Mouse (Mus musculus): ENCODE measurements around the gene Abcc4. TPM values are rescaled to one million over a fixed set of nuclear protein-coding genes. Genes with fewer than 3 reads are reported as not detected.

The Abcc4 gene
- total RNA-seq, 1 experiment, result 36.5 TPM

DNA sequence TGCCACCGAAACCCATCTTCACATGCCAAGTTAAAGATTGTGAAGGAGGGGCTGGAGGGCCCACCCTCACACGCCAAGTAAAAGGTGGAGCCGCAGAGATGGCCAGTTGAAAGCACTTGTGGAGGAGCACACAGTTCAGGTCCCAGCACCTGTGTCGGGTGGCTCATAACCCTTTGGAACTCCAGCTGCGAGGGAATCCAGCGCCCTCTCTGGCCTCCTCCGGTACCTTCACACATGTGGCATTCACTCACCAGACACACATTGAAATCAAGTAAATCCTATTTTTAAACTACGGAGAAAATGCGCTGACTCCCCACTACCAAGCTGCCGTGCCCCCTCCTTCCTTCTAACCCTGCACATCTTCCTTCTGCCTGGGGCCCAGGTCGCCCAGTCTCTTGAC, 95.2 kb downstream of the Abcc4 start:
- Histone ChIP-seq H3K4me1 (ENCODE audit: control insufficient read depth in 2 of 2, insufficient read depth in 2 of 2, low read length in 2 of 2, poor library complexity in 1 of 2) (peaks cover 0 to 2% of the 10 kb centered on the region in 2 experiments; a peak in 1 of 4 replicates), H3K9me3 (ENCODE audit: control insufficient read depth, insufficient read depth, low read depth, low read length) (no peaks in the 10 kb centered on the region), H3K4me3 (ENCODE audit: insufficient read depth in 1 of 2, low read depth in 1 of 2, low read length in 2 of 2, poor library complexity in 1 of 2, severe bottlenecking in 1 of 2) (no peak overlapping the region), H3K27ac (ENCODE audit: insufficient read depth, low read depth, low read length, poor library complexity, severe bottlenecking) (no peak overlapping the region), H3K36me3 (ENCODE audit: control insufficient read depth, insufficient read depth, low read length, poor library complexity, severe bottlenecking) (peaks cover 50% of the 10 kb centered on the region), H3K9ac (ENCODE audit: insufficient read depth, low read depth, low read length, poor library complexity, severe bottlenecking) (no peak overlapping the region)
- in situ Hi-C loops (cut with MboI; ENCODE audit: low sequenced_read_pairs in 2 of 2, unreplicated experiment in 2 of 2), result no loop called here
- TF ChIP-seq MAFK (IDR thresholded peaks at IDR 0.05; ENCODE audit: insufficient read depth, low read depth, low read length) (no peak), CHD2 (IDR thresholded peaks at IDR 0.05; ENCODE audit: low read depth, low read length) (no peak), HCFC1 (IDR thresholded peaks at IDR 0.05; ENCODE audit: borderline replicate concordance, insufficient read depth, low read length) (no peak), ZC3H11A (IDR thresholded peaks at IDR 0.05; ENCODE audit: borderline replicate concordance, low read depth, low read length) (no peak), ZNF384 (IDR thresholded peaks at IDR 0.05; ENCODE audit: low read depth, low read length) (no peak)
- no peak for DNase-seq (ENCODE audit: low read depth, low spot score)

DNA sequence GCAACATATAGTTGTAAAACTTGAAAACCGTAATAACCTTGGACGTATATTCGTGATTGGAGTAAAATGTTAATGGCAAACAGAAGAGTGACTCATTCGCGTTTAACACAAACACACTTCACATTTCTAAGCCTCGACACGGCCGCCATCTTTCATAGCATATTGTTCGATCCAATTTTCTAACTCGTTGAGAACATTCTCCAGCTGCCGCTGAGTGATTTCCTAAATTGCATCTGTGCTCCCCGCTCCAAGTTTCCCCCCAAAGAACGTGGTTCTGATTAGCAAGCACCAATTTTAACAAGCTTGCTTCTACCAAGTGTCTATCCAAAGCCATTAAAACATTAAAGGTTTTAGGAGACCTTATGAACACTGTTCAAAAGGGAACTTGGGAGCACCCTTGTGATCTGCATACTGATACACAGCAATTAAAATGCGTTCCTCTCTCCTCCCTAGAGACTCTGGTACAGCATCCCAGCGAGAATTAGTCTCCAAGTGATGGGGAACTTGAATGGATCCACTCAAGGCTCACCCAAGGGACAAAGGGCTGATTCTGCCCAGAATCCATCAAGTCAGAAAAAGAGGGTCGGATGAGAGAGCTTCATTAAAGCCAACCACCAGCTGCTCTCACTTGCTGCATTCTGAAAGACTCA, 97.1 kb downstream of the Abcc4 start:
- no peak for DNase-seq (ENCODE audit: low read depth, low spot score)
- Histone ChIP-seq H3K36me3 (ENCODE audit: control insufficient read depth, insufficient read depth, low read length, poor library complexity, severe bottlenecking) (peaks cover 55% of the 10 kb centered on the region), H3K9ac (ENCODE audit: insufficient read depth, low read depth, low read length, poor library complexity, severe bottlenecking) (no peak overlapping the region), H3K9me3 (ENCODE audit: control insufficient read depth, insufficient read depth, low read depth, low read length) (no peaks in the 10 kb centered on the region), H3K4me1 (ENCODE audit: control insufficient read depth in 2 of 2, insufficient read depth in 2 of 2, low read length in 2 of 2, poor library complexity in 1 of 2) (peaks cover 0 to 2% of the 10 kb centered on the region in 2 experiments; a peak in 1 of 4 replicates), H3K4me3 (ENCODE audit: insufficient read depth in 1 of 2, low read depth in 1 of 2, low read length in 2 of 2, poor library complexity in 1 of 2, severe bottlenecking in 1 of 2) (no peak overlapping the region), H3K27ac (ENCODE audit: insufficient read depth, low read depth, low read length, poor library complexity, severe bottlenecking) (no peak overlapping the region)
- TF ChIP-seq ZNF384 (IDR thresholded peaks at IDR 0.05; ENCODE audit: low read depth, low read length), result no peak
- TF ChIP-seq CHD2 (IDR thresholded peaks at IDR 0.05; ENCODE audit: low read depth, low read length), result no peak
- TF ChIP-seq HCFC1 (IDR thresholded peaks at IDR 0.05; ENCODE audit: borderline replicate concordance, insufficient read depth, low read length), result no peak
- no peak for TF ChIP-seq MAFK (IDR thresholded peaks at IDR 0.05; ENCODE audit: insufficient read depth, low read depth, low read length)
- TF ChIP-seq ZC3H11A (IDR thresholded peaks at IDR 0.05; ENCODE audit: borderline replicate concordance, low read depth, low read length), result no peak
- in situ Hi-C loops (cut with MboI; ENCODE audit: low sequenced_read_pairs in 2 of 2, unreplicated experiment in 2 of 2), result no loop called here

DNA sequence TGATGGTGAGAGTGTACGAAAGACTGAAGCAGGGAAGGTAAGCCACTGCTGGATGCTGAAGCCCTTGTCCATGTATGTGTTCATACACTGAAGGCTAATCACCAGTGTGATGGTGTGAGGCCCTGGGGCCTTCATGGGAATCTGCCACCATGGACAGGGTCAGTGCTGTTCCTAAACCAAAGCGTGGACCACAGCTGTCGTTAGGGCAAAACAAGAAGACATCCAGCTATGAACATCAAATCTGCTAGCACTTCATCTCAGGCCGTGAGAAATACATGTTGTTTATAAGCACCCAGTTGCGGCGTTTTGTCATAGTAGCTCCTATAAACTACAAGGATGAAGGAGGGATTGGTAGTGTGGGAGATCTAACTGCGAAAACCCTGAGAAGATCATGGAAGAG, 97.7 kb downstream of the Abcc4 start:
- Histone ChIP-seq H3K4me1 (ENCODE audit: control insufficient read depth in 2 of 2, insufficient read depth in 2 of 2, low read length in 2 of 2, poor library complexity in 1 of 2) (peaks cover 0 to 2% of the 10 kb centered on the region in 2 experiments; a peak in 1 of 4 replicates), H3K4me3 (ENCODE audit: insufficient read depth in 1 of 2, low read depth in 1 of 2, low read length in 2 of 2, poor library complexity in 1 of 2, severe bottlenecking in 1 of 2) (no peak overlapping the region), H3K36me3 (ENCODE audit: control insufficient read depth, insufficient read depth, low read length, poor library complexity, severe bottlenecking) (peaks cover 60% of the 10 kb centered on the region), H3K27ac (ENCODE audit: insufficient read depth, low read depth, low read length, poor library complexity, severe bottlenecking) (no peak overlapping the region), H3K9me3 (ENCODE audit: control insufficient read depth, insufficient read depth, low read depth, low read length) (no peaks in the 10 kb centered on the region), H3K9ac (ENCODE audit: insufficient read depth, low read depth, low read length, poor library complexity, severe bottlenecking) (no peak overlapping the region)
- in situ Hi-C loops (cut with MboI; ENCODE audit: low sequenced_read_pairs in 2 of 2, unreplicated experiment in 2 of 2), result no loop called here
- TF ChIP-seq HCFC1 (IDR thresholded peaks at IDR 0.05; ENCODE audit: borderline replicate concordance, insufficient read depth, low read length) (no peak), ZNF384 (IDR thresholded peaks at IDR 0.05; ENCODE audit: low read depth, low read length) (no peak), ZC3H11A (IDR thresholded peaks at IDR 0.05; ENCODE audit: borderline replicate concordance, low read depth, low read length) (no peak), MAFK (IDR thresholded peaks at IDR 0.05; ENCODE audit: insufficient read depth, low read depth, low read length) (no peak), CHD2 (IDR thresholded peaks at IDR 0.05; ENCODE audit: low read depth, low read length) (no peak)
- DNase-seq (ENCODE audit: low read depth, low spot score), result no peak

DNA sequence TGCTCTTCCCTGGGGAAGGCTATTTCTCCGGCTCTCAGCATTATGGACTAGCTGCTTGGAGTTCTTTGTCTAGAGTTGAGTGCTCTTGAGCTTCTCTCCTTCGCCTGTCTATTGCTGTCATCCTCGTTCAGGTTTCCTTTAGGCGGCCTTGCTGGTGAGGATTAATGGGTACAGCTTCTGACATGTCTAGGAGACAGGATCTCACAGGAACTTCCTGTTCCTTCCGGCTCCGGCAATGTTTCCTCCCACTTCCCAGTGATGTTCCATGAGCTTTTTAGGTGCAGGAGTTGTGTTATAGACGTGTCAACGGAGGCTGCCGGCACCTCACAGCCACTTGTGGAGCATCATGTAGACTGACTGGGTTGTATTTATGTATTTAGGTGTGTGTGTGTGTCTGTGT, 99.5 kb downstream of the Abcc4 start:
- Histone ChIP-seq H3K9me3 (ENCODE audit: control insufficient read depth, insufficient read depth, low read depth, low read length) (no peaks in the 10 kb centered on the region), H3K36me3 (ENCODE audit: control insufficient read depth, insufficient read depth, low read length, poor library complexity, severe bottlenecking) (peaks cover 59% of the 10 kb centered on the region), H3K27ac (ENCODE audit: insufficient read depth, low read depth, low read length, poor library complexity, severe bottlenecking) (no peak overlapping the region), H3K9ac (ENCODE audit: insufficient read depth, low read depth, low read length, poor library complexity, severe bottlenecking) (no peak overlapping the region), H3K4me3 (ENCODE audit: insufficient read depth in 1 of 2, low read depth in 1 of 2, low read length in 2 of 2, poor library complexity in 1 of 2, severe bottlenecking in 1 of 2) (no peak overlapping the region), H3K4me1 (ENCODE audit: control insufficient read depth in 2 of 2, insufficient read depth in 2 of 2, low read length in 2 of 2, poor library complexity in 1 of 2) (no peaks in the 10 kb centered on the region)
- TF ChIP-seq CHD2 (IDR thresholded peaks at IDR 0.05; ENCODE audit: low read depth, low read length), result no peak
- TF ChIP-seq ZC3H11A (IDR thresholded peaks at IDR 0.05; ENCODE audit: borderline replicate concordance, low read depth, low read length), result no peak
- TF ChIP-seq MAFK (IDR thresholded peaks at IDR 0.05; ENCODE audit: insufficient read depth, low read depth, low read length), result no peak
- no peak for TF ChIP-seq HCFC1 (IDR thresholded peaks at IDR 0.05; ENCODE audit: borderline replicate concordance, insufficient read depth, low read length)
- TF ChIP-seq ZNF384 (IDR thresholded peaks at IDR 0.05; ENCODE audit: low read depth, low read length), result no peak
- no peak for DNase-seq (ENCODE audit: low read depth, low spot score)
- in situ Hi-C loops (cut with MboI; ENCODE audit: low sequenced_read_pairs in 2 of 2, unreplicated experiment in 2 of 2), result no loop called here
